Mouse (Mus musculus): ENCODE measurements around the gene Rad54l.

The Rad54l gene

GRCm38 (mm10) chr4:116123602-116124519, at the start of gene Rad54l, which contains the start of gene Pomgnt1:
TSS of gene Rad54l (minus strand) at chr4:116123690.
TSS of gene Pomgnt1 (plus strand) at chr4:116123840.
- in situ Hi-C loops (cut with MboI, MseI), result no loop called here

- in situ Hi-C loops (cut with MboI, MseI), result loop anchor here (5.0 kb wide), 2 partner anchors 69 to 74 kb away; no protein-coding TSS in a partner anchor
Observed at GRCm38 (mm10) chr4:116173072-116173471, 49.6 kb upstream of the Rad54l start, which contains the start of the genes 1700042G07Rik and Gm49337. TSS of gene 1700042G07Rik (plus strand) at chr4:116173372. TSS of gene Gm49337 (plus strand) at chr4:116173384.

GRCm38 (mm10) chr4:116169353-116169672, 45.8 kb upstream of the Rad54l start:
- in situ Hi-C loops (cut with MboI, MseI), result no loop called here

GRCm38 (mm10) chr4:116168617-116169352, 45.3 kb upstream of the Rad54l start:
- in situ Hi-C loops (cut with MboI, MseI), result no loop called here

- in situ Hi-C loops (cut with MboI, MseI), result no loop called here
Observed at GRCm38 (mm10) chr4:116167404-116167803, 43.9 kb upstream of the Rad54l start, which contains the start of gene Tspan1. TSS of gene Tspan1 (minus strand) at chr4:116167601.

GRCm38 (mm10) chr4:116165708-116166407, 42.4 kb upstream of the Rad54l start:
- in situ Hi-C loops (cut with MboI, MseI), result no loop called here

GRCm38 (mm10) chr4:116164759-116165554, 41.5 kb upstream of the Rad54l start:
- in situ Hi-C loops (cut with MboI, MseI), result no loop called here

- in situ Hi-C loops (cut with MboI, MseI), result no loop called here
Observed at GRCm38 (mm10) chr4:116162142-116162541, 38.7 kb upstream of the Rad54l start.

- in situ Hi-C loops (cut with MboI, MseI), result no loop called here
Observed at GRCm38 (mm10) chr4:116160769-116161168, 37.3 kb upstream of the Rad54l start.

- in situ Hi-C loops (cut with MboI, MseI), result no loop called here
Observed at GRCm38 (mm10) chr4:116159912-116160311, 36.4 kb upstream of the Rad54l start.

GRCm38 (mm10) chr4:116157882-116158281, 34.4 kb upstream of the Rad54l start:
- in situ Hi-C loops (cut with MboI, MseI), result no loop called here

- in situ Hi-C loops (cut with MboI, MseI), result no loop called here
Observed at GRCm38 (mm10) chr4:116152702-116153101, 29.2 kb upstream of the Rad54l start.

GRCm38 (mm10) chr4:116151238-116151637, 27.7 kb upstream of the Rad54l start, which contains the start of gene Lurap1:
TSS of gene Lurap1 (minus strand) at chr4:116151338.
- in situ Hi-C loops (cut with MboI, MseI), result no loop called here

- in situ Hi-C loops (cut with MboI, MseI), result no loop called here
Observed at GRCm38 (mm10) chr4:116150862-116151221, 27.4 kb upstream of the Rad54l start.

GRCm38 (mm10) chr4:116150156-116150861, 26.8 kb upstream of the Rad54l start:
- in situ Hi-C loops (cut with MboI, MseI), result no loop called here

GRCm38 (mm10) chr4:116149812-116150155, 26.3 kb upstream of the Rad54l start:
- in situ Hi-C loops (cut with MboI, MseI), result no loop called here

GRCm38 (mm10) chr4:116143891-116144717, 20.6 kb upstream of the Rad54l start:
- in situ Hi-C loops (cut with MboI, MseI), result no loop called here

- in situ Hi-C loops (cut with MboI, MseI), result no loop called here
Observed at GRCm38 (mm10) chr4:116143317-116143811, 19.9 kb upstream of the Rad54l start.

GRCm38 (mm10) chr4:116142269-116142668, 18.8 kb upstream of the Rad54l start:
- in situ Hi-C loops (cut with MboI, MseI), result no loop called here

Measured in T-helper 17 cell (primary cell).